Comparison of ENCODE assay signal across 29 mouse cellular contexts in the genomic region with DNA sequence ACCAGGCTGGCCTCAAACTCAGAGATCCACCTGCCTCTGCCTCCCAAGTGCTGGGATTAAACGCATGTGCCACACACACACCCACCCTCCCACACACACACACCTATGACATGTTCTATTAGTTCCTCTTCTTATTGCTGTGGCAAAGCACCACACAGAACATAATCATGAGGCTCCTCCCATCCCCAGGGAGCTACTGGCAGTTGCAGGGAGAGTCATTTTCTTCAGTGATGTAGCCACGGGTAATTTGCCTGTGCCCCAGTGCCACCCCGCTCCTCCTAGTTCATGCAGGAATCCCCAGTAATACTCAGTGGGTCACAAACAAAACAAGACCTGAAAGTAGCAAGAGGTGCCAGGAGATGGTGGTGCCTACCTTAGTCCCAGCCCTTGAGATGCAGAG. TPM values are rescaled to one million over a fixed set of nuclear protein-coding genes. Genes with fewer than 3 reads are reported as not detected.
DNase-seq lines count a peak whose midpoint lies in the region; ATAC-seq and TF ChIP-seq lines count a peak whose summit lies in the region.
"Had no signal": no experiment of that assay in that cellular context is flagged by ENCODE, and none has a peak within 500 bp of the region (broad histone marks: within the 10 kb centered on the region; RNA-seq: fewer than 3 reads in every experiment).

No protein-coding gene starts in this region.

- 0 out of 2 replicates have a peak overlapping the region, but pooled peaks have one; percentile 13 for H3K27ac ChIP-seq in liver, embryonic 13.5 days
- no peak overlapping the region for H3K27ac ChIP-seq in liver, embryonic 12.5 days
- no peak overlapping the region for H3K27ac ChIP-seq in MEL (ENCODE audit: control insufficient read depth, low read depth, low read length)
- H3K27ac ChIP-seq in gastrocnemius, adult 2 months, result no peak overlapping the region
- H3K27ac ChIP-seq: embryonic facial prominence, embryonic 13.5 days; embryonic facial prominence, embryonic 15.5 days; forebrain, embryonic 10.5 days; forebrain, embryonic 12.5 days had no signal

- 0 out of 2 replicates have a peak, but pooled peaks cover 3% of the 10 kb centered on the region for H3K27me3 ChIP-seq in liver, embryonic 13.5 days
- peaks cover 5% of the 10 kb centered on the region; the same call in 1 of the 2 replicates for H3K27me3 ChIP-seq in liver, embryonic 12.5 days (replicated peaks)
- H3K27me3 ChIP-seq in MEL (ENCODE audit: control insufficient read depth in 1 of 2, insufficient read depth in 2 of 2, low read length in 2 of 2), result no peaks in the 10 kb centered on the region
- H3K27me3 ChIP-seq: embryonic facial prominence, embryonic 13.5 days; embryonic facial prominence, embryonic 15.5 days had no signal

- H3K4me2 ChIP-seq in liver, embryonic 13.5 days, result no peak overlapping the region
- no peak overlapping the region for H3K4me2 ChIP-seq in liver, embryonic 12.5 days
- H3K4me2 ChIP-seq: embryonic facial prominence, embryonic 13.5 days; embryonic facial prominence, embryonic 15.5 days; forebrain, embryonic 12.5 days had no signal

- H3K4me1 ChIP-seq in liver, embryonic 13.5 days (replicated peaks), result peaks cover 26% of the 10 kb centered on the region
- peaks cover 27% of the 10 kb centered on the region for H3K4me1 ChIP-seq in liver, embryonic 12.5 days
- peaks cover 0 to 2% of the 10 kb centered on the region in 2 experiments; a peak in 1 of 4 replicates for H3K4me1 ChIP-seq in MEL (ENCODE audit: control insufficient read depth in 1 of 2, insufficient read depth in 2 of 2, low read length in 2 of 2)

- no peak overlapping the region for H3K9ac ChIP-seq in liver, embryonic 13.5 days
- H3K9ac ChIP-seq in liver, embryonic 12.5 days, result no peak overlapping the region
- H3K9ac ChIP-seq in MEL (ENCODE audit: control insufficient read depth, low read depth, low read length, poor library complexity, severe bottlenecking), result no peak overlapping the region
- H3K9ac ChIP-seq: embryonic facial prominence, embryonic 13.5 days; embryonic facial prominence, embryonic 15.5 days; forebrain, embryonic 12.5 days had no signal

- ATAC-seq in liver, embryonic 13.5 days (ENCODE audit: low read depth), result no peak
- ATAC-seq in liver, embryonic 12.5 days, result no peak
- ATAC-seq: forebrain, embryonic 14.5 days; forebrain, embryonic 16.5 days had no signal

- no peaks in the 10 kb centered on the region for H3K79me2 ChIP-seq in MEL (ENCODE audit: control insufficient read depth, insufficient read depth, low read length, poor library complexity)

- no peaks in the 10 kb centered on the region for H3K9me3 ChIP-seq in liver, embryonic 13.5 days (replicated peaks)
- H3K9me3 ChIP-seq in liver, embryonic 12.5 days (replicated peaks), result 0 out of 2 replicates have a peak, but pooled peaks cover 3% of the 10 kb centered on the region
- H3K9me3 ChIP-seq in MEL (replicated peaks; ENCODE audit: insufficient read depth, low read length), result no peaks in the 10 kb centered on the region
- H3K9me3 ChIP-seq: embryonic facial prominence, embryonic 13.5 days; embryonic facial prominence, embryonic 15.5 days; forebrain, embryonic 10.5 days; forebrain, embryonic 12.5 days; G1E had no signal

- H3K36me3 ChIP-seq in liver, embryonic 13.5 days, result peaks cover 6% of the 10 kb centered on the region; the same call in 1 of the 2 replicates
- H3K36me3 ChIP-seq in liver, embryonic 12.5 days, result peaks cover 10% of the 10 kb centered on the region
- H3K36me3 ChIP-seq in MEL (ENCODE audit: control insufficient read depth in 1 of 2, insufficient read depth in 2 of 2, low read length in 2 of 2), result no peaks in the 10 kb centered on the region
- H3K36me3 ChIP-seq: embryonic facial prominence, embryonic 15.5 days; forebrain, embryonic 12.5 days had no signal

- WGBS in liver, embryonic 13.5 days (ENCODE audit: insufficient replicate concordance), result 65% methylated on average over 3 of the region's 3 CpGs
- 71% methylated on average over 3 of the region's 3 CpGs for WGBS in liver, embryonic 12.5 days (ENCODE audit: insufficient replicate concordance)

- intact Hi-C loops in gastrocnemius, adult 2 months (cut with DNase I), result no loop called here

- TF ChIP-seq CTCF in MEL (IDR thresholded peaks at IDR 0.05 in 2 of 3, conservative IDR thresholded peaks at IDR 0.05 in 1 of 3; ENCODE audit: control insufficient read depth in 1 of 3, insufficient read depth in 1 of 3, low read depth in 2 of 3, low read length in 3 of 3, poor library complexity in 1 of 3, severe bottlenecking in 1 of 3), result no peak
- no peak for TF ChIP-seq CTCF in gastrocnemius, adult 2 months (IDR thresholded peaks at IDR 0.05)

- H3K4me3 ChIP-seq in liver, embryonic 13.5 days (replicated peaks), result no peak overlapping the region
- no peak overlapping the region for H3K4me3 ChIP-seq in liver, embryonic 12.5 days
- no peak overlapping the region for H3K4me3 ChIP-seq in MEL (ENCODE audit: control insufficient read depth in 1 of 2, insufficient read depth in 1 of 2, low read depth in 2 of 2, low read length in 2 of 2)
- no peak overlapping the region for H3K4me3 ChIP-seq in gastrocnemius, adult 2 months
- H3K4me3 ChIP-seq: embryonic facial prominence, embryonic 13.5 days; embryonic facial prominence, embryonic 15.5 days; erythroblast, embryonic 14.5 days; forebrain, embryonic 10.5 days; forebrain, embryonic 12.5 days had no signal

- TF ChIP-seq RAD21 in MEL (IDR thresholded peaks at IDR 0.05; ENCODE audit: low read depth, low read length), result no peak

- DNase-seq in liver, embryonic 13.5 days, result no peak
- DNase-seq in A20 (ENCODE audit: low read depth, low spot score) (peak; percentile 51), MEL (ENCODE audit: low read depth, low spot score) (peak; percentile 35)
- peak; percentile 56 to 67 for DNase-seq in B cell, adult 2 months
- DNase-seq in adrenal gland, adult 18-20 months (ENCODE audit: low spot score in 2 of 2), result no peak
- no peak for DNase-seq in gastrocnemius, adult 2 months
- DNase-seq in cerebellum, adult 11-12 months, result no peak
- DNase-seq: adrenal gland, adult 8-10 months; adrenal gland, postnatal 14 days; adrenal gland, postnatal 36 days; cerebellum, adult 18-20 months; cerebellum, adult 8-10 months; cerebellum, adult 9-11 months; cerebellum, postnatal 14 days; cerebellum, postnatal 36 days; embryo, embryonic 11 days had no signal

- no peak for TF ChIP-seq POLR2A in MEL (IDR thresholded peaks at IDR 0.05; ENCODE audit: control insufficient read depth in 1 of 2, insufficient read depth in 1 of 2, low read depth in 1 of 2, low read length in 2 of 2, poor library complexity in 1 of 2)

- TF ChIP-seq EP300 in MEL (IDR thresholded peaks at IDR 0.05; ENCODE audit: low read depth in 1 of 2, low read length in 2 of 2), result no peak

TF ChIP-seq in MEL, 35 proteins besides CTCF, POLR2A, EP300 and RAD21 (continues in another document):
- no peak for TF ChIP-seq TCF12 (IDR thresholded peaks at IDR 0.05; ENCODE audit: low read depth, low read length)
- no peak for TF ChIP-seq JUND (IDR thresholded peaks at IDR 0.05; ENCODE audit: low read depth, low read length)
- no peak for TF ChIP-seq MYB (IDR thresholded peaks at IDR 0.05; ENCODE audit: low read depth, low read length)
- no peak for TF ChIP-seq NRF1 (IDR thresholded peaks at IDR 0.05; ENCODE audit: insufficient read depth, low read depth, low read length, poor library complexity, severe bottlenecking)
- no peak for TF ChIP-seq ZMIZ1 (IDR thresholded peaks at IDR 0.05; ENCODE audit: low read depth, low read length)
- no peak for TF ChIP-seq POLR2AphosphoS5 (IDR thresholded peaks at IDR 0.05; ENCODE audit: borderline replicate concordance, low read depth, low read length)

RNA-seq across cellular contexts. Expression of gene Mettl27, which starts 2.5 kb away (rescaled TPM):
- 10.6 and 12.2 TPM in 2 replicates for polyA plus RNA-seq in liver, embryonic 13.5 days (2015; fragmentation: Nextera tagmentation; extraction: Ambion mirVana)
- polyA plus RNA-seq in liver, embryonic 12.5 days (2016; fragmentation: Nextera tagmentation; extraction: Ambion mirVana), result 8.5 and 9.8 TPM in 2 replicates
- total RNA-seq in MEL (2012; rRNA removed), result 0.75 and 0.96 TPM in 2 replicates
- polyA plus RNA-seq in MEL (2012; ENCODE audit: insufficient read depth in 1 of 2, insufficient read length in 2 of 2, low read depth in 1 of 2, low replicate concordance in 2 of 2, missing spikeins in 1 of 2), result 1 to 10 TPM in 1 of 2 experiments, not detected in 1; 3.1 TPM
- 10 to 100 TPM; 23.1 to 23.6 TPM for total RNA-seq in adrenal gland, adult 18-20 months (2021)
- total RNA-seq in gastrocnemius, adult 2 months (2021), result 1 to 10 TPM; 4.2 to 4.6 TPM

RNA-seq across cellular contexts. Expression of gene Cldn4, which starts 12.1 kb away (rescaled TPM):
- polyA plus RNA-seq in liver, embryonic 13.5 days (2015; fragmentation: Nextera tagmentation; extraction: Ambion mirVana), result 0.15 and 0.32 TPM in 2 replicates
- 0.28 and 0.49 TPM in 2 replicates for polyA plus RNA-seq in liver, embryonic 12.5 days (2016; fragmentation: Nextera tagmentation; extraction: Ambion mirVana)
- total RNA-seq in MEL (2012; rRNA removed), result 0.08 TPM in 1 of 2 replicates, not detected in the other
- polyA plus RNA-seq in MEL (2012; ENCODE audit: insufficient read depth in 1 of 2, insufficient read length in 2 of 2, low read depth in 1 of 2, low replicate concordance in 2 of 2, missing spikeins in 1 of 2), result under 1 TPM in 1 of 2 experiments, not detected in 1; 0.04 TPM
- total RNA-seq in adrenal gland, adult 18-20 months (2021), result not detected
- not detected for total RNA-seq in gastrocnemius, adult 2 months (2021)
- total RNA-seq: adrenal gland, adult 8-10 months; adrenal gland, postnatal 14 days; adrenal gland, postnatal 36 days; common myeloid progenitor, adult 5-6 weeks had no signal
- polyA plus RNA-seq: erythroblast, embryonic 14.5 days; forebrain, embryonic 14.5 days; forebrain, embryonic 16.5 days; G1E had no signal

RNA-seq across cellular contexts. Expression of gene Cldn13, which starts 19.3 kb away (rescaled TPM):
- 246 and 259 TPM in 2 replicates for polyA plus RNA-seq in liver, embryonic 13.5 days (2015; fragmentation: Nextera tagmentation; extraction: Ambion mirVana)
- 208 TPM in 2 replicates for polyA plus RNA-seq in liver, embryonic 12.5 days (2016; fragmentation: Nextera tagmentation; extraction: Ambion mirVana)
- 5.4 and 13.1 TPM in 2 replicates for total RNA-seq in MEL (2012; rRNA removed)
- polyA plus RNA-seq in MEL (2012; ENCODE audit: insufficient read depth in 1 of 2, insufficient read length in 2 of 2, low read depth in 1 of 2, low replicate concordance in 2 of 2, missing spikeins in 1 of 2), result 1 to 10 TPM in 1 of 2 experiments, not detected in 1; 5.7 TPM
- not detected for total RNA-seq in adrenal gland, adult 18-20 months (2021)
- not detected for total RNA-seq in gastrocnemius, adult 2 months (2021)
- total RNA-seq: adrenal gland, adult 8-10 months; adrenal gland, postnatal 36 days had no signal
- polyA plus RNA-seq: C2C12; embryonic facial prominence, embryonic 15.5 days; forebrain, embryonic 16.5 days; frontal cortex, adult 2 months; G1E had no signal

RNA-seq across cellular contexts. Expression of gene Tmem270, which starts 28.1 kb away (rescaled TPM):
- not detected in 2 replicates for polyA plus RNA-seq in liver, embryonic 13.5 days (2015; fragmentation: Nextera tagmentation; extraction: Ambion mirVana)
- polyA plus RNA-seq in liver, embryonic 12.5 days (2016; fragmentation: Nextera tagmentation; extraction: Ambion mirVana), result not detected in 2 replicates
- total RNA-seq in MEL (2012; rRNA removed), result not detected in 2 replicates
- not detected for polyA plus RNA-seq in MEL (2012; ENCODE audit: insufficient read depth in 1 of 2, insufficient read length in 2 of 2, low read depth in 1 of 2, low replicate concordance in 2 of 2, missing spikeins in 1 of 2)
- not detected for total RNA-seq in adrenal gland, adult 18-20 months (2021)
- total RNA-seq in gastrocnemius, adult 2 months (2021), result not detected
- total RNA-seq: adrenal gland, adult 8-10 months; adrenal gland, postnatal 14 days; adrenal gland, postnatal 36 days; common myeloid progenitor, adult 5-6 weeks; G1E had no signal
- polyA plus RNA-seq: C2C12; embryonic facial prominence, embryonic 11.5 days; embryonic facial prominence, embryonic 13.5 days; embryonic facial prominence, embryonic 15.5 days; forebrain, embryonic 10.5 days; forebrain, embryonic 12.5 days; forebrain, embryonic 14.5 days; forebrain, embryonic 16.5 days; frontal cortex, adult 2 months; G1E had no signal

RNA-seq across cellular contexts. Expression of gene Cldn3, which starts 51.3 kb away (rescaled TPM):
- polyA plus RNA-seq in liver, embryonic 13.5 days (2015; fragmentation: Nextera tagmentation; extraction: Ambion mirVana), result 0.38 and 0.74 TPM in 2 replicates
- polyA plus RNA-seq in liver, embryonic 12.5 days (2016; fragmentation: Nextera tagmentation; extraction: Ambion mirVana), result 0.55 and 0.57 TPM in 2 replicates
- not detected in 2 replicates for total RNA-seq in MEL (2012; rRNA removed)
- 1 to 10 TPM in 1 of 2 experiments, not detected in 1; 1.1 TPM for polyA plus RNA-seq in MEL (2012; ENCODE audit: insufficient read depth in 1 of 2, insufficient read length in 2 of 2, low read depth in 1 of 2, low replicate concordance in 2 of 2, missing spikeins in 1 of 2)
- under 1 TPM; 0.50 to 0.54 TPM for total RNA-seq in adrenal gland, adult 18-20 months (2021)
- total RNA-seq in gastrocnemius, adult 2 months (2021), result not detected
- total RNA-seq: common myeloid progenitor, adult 5-6 weeks; G1E had no signal
- polyA plus RNA-seq: C2C12 had no signal

Comparison
In these comparisons a context has a peak if more than half of its experiments do, and no peak if none do; other contexts are left out.
1. DNase-seq: peak in A20 (single experiment), B cell, adult 2 months (2 of 2) and MEL (single experiment); none in liver, embryonic 13.5 days (single experiment), adrenal gland, adult 18-20 months (0 of 2), gastrocnemius, adult 2 months (single experiment) and cerebellum, adult 11-12 months (single experiment).
2. RNA of gene Mettl27, which starts 2.5 kb away (total RNA-seq): 23.1 to 23.6 TPM in adrenal gland, adult 18-20 months; 4.2 to 4.6 TPM in gastrocnemius, adult 2 months and 0.75 to 0.96 TPM in MEL; every median in the first group is over 4 times any median in the second.